Mouse (Mus musculus) left cerebral cortex, postnatal 4 days (tissue): ENCODE measurements around the gene Uts2. TPM values are rescaled to one million over a fixed set of nuclear protein-coding genes. Genes with fewer than 3 reads are reported as not detected.
A peak's percentile ranks its signal among the peaks of the same experiment; 100 is the strongest.
"Not testable (repeated sequence)": the region's sequence is repeated elsewhere in the genome, so short reads cannot be mapped to it uniquely, and the experiment has no call there.

Source experiments
- DNase-seq: peaks from one replicate; pipeline ENCODE4 v3.0.0-alpha.2; 2022
- intact Hi-C: fragments of 180-260 bp; cut with DNase I; formaldehyde crosslinking; loops from one replicate; pipeline ENCODE4 v1.15.1; 2025
- total RNA-seq, 2 experiments: library from RNA; stranded (reverse); gene quantifications; 2 replicates each; pipeline ENCODE4 v1.2.3; 2021

Uts2 gene
- total RNA-seq, 2 experiments from 2014 or later = not detected

- peak; percentile 53 for DNase-seq
- intact Hi-C loops = no loop called here
Measured at GRCm38 (mm10) chr4:151006945-151007344, 10.0 kb downstream of the Uts2 start.

- DNase-seq = no peak
- intact Hi-C loops = no loop called here
Measured at GRCm38 (mm10) chr4:151010316-151010715, 13.4 kb downstream of the Uts2 start.

GRCm38 (mm10) chr4:151015946-151016345 lies 19.0 kb downstream of the Uts2 start:
- DNase-seq = no peak
- intact Hi-C loops = no loop called here

DNA sequence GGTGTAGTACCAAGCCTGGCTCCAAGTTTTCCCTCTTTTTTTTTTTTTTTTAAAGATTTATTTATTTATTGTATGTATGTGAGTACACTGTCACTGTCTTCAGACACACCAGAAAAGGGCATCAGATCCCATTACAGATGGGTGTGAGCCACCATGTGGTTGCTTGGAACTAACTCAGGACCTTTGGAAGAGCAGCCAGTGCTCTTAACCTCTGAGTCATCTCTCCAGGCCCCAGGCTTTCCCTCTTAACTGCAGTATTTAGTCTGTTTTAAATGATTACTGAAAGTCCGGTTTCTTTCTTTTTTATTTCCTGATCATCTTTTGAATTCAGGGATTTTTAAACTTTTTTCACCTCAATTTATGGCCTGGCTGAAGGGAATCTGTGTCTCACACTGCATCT lies 20.5 kb downstream of the Uts2 start:
- intact Hi-C loops = not testable (repeated sequence)

DNA sequence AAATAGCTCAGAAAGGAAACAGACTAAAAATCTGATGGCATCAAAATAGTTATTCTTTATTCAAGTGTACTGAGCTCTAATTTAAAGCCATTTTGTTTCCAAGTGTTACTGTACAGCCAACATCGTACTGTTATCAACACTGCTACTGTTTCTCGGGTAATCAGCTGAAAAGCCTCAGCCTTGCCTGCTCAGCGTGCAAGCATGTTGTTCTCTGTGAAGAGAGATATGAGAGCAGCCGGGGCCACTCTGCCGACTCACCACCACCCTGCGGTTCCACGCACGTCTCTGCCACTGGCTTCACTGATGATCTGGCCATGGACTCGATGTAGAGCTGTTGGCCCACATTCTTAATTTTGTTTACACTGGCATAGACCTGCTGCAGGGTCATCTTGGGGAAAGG lies 27.3 kb downstream of the Uts2 start:
- intact Hi-C loops = no loop called here
- DNase-seq = no peak

More for the DNA sequence above, 20.5 kb downstream of the Uts2 start:
- not testable (repeated sequence) for DNase-seq

- intact Hi-C loops = no loop called here
- DNase-seq = peak; percentile 31
Measured at GRCm38 (mm10) chr4:151027001-151027400, 30.1 kb downstream of the Uts2 start.

- DNase-seq = no peak
Measured at GRCm38 (mm10) chr4:151036521-151036920, 39.6 kb downstream of the Uts2 start.

DNA sequence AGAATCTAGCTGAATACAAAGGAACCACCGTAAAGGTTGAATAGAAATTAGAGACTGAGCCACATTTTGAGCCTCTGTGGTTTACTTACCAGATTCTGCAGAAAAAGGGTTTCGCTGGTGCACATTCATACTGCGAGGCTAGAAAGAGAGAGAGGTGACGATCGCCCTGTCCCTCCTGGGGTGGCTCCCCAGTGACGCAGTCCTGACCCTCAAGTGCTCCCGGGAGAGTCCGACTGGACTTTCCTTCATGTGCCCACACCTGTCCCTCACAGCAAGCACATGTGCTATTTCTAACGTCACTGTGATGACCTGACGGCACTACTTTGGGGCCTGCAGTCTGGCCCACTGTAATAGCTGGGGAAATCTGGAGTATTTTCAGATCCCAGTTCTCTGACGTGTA lies 40.9 kb downstream of the Uts2 start:
- intact Hi-C loops = no loop called here
- no peak for DNase-seq

More at GRCm38 (mm10) chr4:151036521-151036920, 39.6 kb downstream of the Uts2 start:
- intact Hi-C loops = no loop called here

DNA sequence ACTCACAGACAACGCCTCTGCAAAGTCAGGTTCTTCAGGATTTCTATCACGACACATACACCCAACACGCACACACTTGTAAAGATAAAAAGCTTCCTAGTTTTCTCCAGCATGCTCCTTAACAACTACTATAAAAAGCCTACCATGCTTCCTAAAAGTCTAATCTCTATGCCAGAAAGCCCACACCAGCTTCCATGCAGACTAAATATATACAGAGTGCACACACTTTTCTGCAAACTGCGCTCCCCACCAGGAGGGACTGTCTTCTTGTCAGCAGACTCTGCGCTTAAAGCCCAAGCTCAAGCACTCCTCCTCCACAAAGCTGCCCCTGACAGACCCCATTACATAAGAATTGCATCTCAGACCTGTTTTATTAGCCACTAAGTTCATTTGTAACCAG lies 44.6 kb downstream of the Uts2 start:
- intact Hi-C loops = no loop called here
- no peak for DNase-seq

DNA sequence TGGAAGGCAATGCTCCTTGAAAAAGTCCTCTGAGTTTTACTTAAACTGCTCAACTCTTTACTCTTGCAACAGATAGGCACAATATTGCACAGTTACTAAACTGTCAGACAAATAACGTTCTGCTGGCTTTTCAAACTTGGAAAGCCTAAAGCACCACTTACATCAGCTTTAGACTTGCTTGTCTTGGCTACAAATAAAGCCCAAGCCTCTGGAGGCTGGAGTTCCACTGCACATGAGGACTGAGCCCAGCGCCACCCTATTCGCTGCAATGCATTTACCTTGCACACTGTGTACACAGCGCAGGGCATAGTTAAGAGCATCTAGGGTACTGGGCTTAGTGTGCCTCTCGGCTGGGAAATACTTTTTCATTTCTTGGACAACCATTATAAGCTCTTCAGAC lies 46.4 kb downstream of the Uts2 start:
- intact Hi-C loops = no loop called here
- no peak for DNase-seq

GRCm38 (mm10) chr4:151044037-151044943 lies 47.4 kb downstream of the Uts2 start, which contains the start of gene Per3:
Per3 (minus strand) TSS chr4:151044665.
- intact Hi-C loops = no loop called here

GRCm38 (mm10) chr4:151044944-151045570 lies 48.2 kb downstream of the Uts2 start:
- no peak for DNase-seq
- intact Hi-C loops = no loop called here

More at GRCm38 (mm10) chr4:151044037-151044943, 47.4 kb downstream of the Uts2 start, which contains the start of gene Per3:
- DNase-seq = peak; percentile 94

- intact Hi-C loops = no loop called here
- no peak for DNase-seq
Measured at GRCm38 (mm10) chr4:151046524-151046923, 49.6 kb downstream of the Uts2 start.

GRCm38 (mm10) chr4:151051162-151051561 lies 54.3 kb downstream of the Uts2 start:
- DNase-seq = no peak
- intact Hi-C loops = no loop called here

Other genes with a start within 250 kb of the Uts2 start
- 10 to 100 TPM; 18.1 to 18.8 TPM for gene Errfi1, start 143.2 kb upstream of the Uts2 start, total RNA-seq
- 100 to 1,000 TPM; 207 to 213 TPM for gene Park7, start 82.7 kb upstream of the Uts2 start, total RNA-seq
- gene Tnfrsf9, start 82.5 kb upstream of the Uts2 start, total RNA-seq = under 1 TPM in 1 of 2 experiments, not detected in 1; 0.24 TPM
- gene Per3, start 47.6 kb downstream of the Uts2 start, total RNA-seq = 1 to 10 TPM; 6.5 to 6.6 TPM
- gene Vamp3, start 60.9 kb downstream of the Uts2 start, total RNA-seq = 10 to 100 TPM; 34.1 to 35.2 TPM
- gene Gm13090, start 92.5 kb downstream of the Uts2 start, total RNA-seq = not detected